Mouse (Mus musculus) R1 (cell line): Measurements from ENCODE around the gene Mtmr3.

Experiments
- DNase-seq: peaks from one replicate; pipeline ENCODE4 v3.0.0-alpha.2; 2018; ENCODE audit warnings: low read depth, low spot score

The Mtmr3 gene

DNA sequence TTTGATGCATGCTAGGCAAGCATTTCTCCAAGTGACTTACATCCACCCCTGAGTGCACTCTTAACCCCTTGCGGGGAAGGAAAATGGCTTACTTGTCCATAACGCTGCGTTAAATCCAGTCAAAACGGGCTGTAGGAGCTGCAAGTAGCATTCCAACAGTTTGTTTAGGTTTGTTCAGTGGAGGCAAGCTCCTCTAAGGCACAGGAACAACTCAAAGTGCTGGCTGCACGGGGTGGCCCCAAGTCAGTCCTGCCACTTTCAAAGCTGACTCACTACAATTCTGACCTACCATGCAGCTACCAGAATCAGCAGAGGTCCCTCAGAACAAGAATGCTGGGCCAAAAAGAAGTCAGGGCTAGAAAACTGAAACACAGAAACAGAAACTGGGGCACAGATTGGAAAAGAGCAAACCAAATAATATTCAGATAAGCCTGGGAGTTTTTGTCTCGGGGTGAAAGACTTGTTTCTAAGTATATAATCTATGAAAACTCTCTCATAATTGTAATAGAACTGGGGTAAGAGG, 72.5 kb downstream of the Mtmr3 start:
- no peak for DNase-seq

DNA sequence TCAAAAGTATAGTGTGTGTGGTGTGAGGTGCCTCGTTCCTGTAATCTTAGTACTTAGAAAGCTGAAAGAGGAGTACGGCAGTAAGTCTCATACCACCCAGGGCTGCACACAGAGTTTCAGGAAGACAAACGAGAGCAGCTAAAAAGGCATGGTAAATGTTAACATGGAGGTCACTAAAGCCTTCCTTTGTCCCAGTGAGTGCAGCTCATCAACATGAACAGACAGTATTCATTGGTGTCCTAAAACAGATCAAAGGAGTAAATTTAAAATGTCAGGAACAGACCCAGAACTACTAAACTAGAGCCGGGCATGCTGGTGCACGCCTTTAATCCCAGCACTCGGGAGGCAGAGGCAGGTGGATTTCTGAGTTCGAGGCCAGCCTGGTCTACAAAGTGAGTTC, 75.7 kb downstream of the Mtmr3 start:
- DNase-seq = peak; percentile 64

DNA sequence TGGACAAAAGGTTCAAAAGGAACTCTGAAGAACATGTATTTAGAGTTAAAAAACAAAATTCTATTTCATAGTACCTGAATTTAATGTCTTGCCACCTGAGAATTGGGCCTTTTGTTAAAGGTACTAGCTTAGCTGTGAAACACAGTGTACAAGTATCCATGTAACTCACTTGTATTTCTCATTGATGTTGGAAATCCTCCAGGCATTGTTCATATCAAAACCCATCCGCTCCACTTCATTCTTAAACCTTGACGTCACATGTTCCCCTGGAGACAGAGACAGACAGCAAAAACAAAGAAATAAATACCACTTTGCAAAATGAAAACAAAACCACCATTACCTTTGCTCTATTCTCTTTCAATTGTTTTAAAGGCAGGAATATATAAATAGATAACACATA, 87.2 kb downstream of the Mtmr3 start:
- no peak for DNase-seq

DNA sequence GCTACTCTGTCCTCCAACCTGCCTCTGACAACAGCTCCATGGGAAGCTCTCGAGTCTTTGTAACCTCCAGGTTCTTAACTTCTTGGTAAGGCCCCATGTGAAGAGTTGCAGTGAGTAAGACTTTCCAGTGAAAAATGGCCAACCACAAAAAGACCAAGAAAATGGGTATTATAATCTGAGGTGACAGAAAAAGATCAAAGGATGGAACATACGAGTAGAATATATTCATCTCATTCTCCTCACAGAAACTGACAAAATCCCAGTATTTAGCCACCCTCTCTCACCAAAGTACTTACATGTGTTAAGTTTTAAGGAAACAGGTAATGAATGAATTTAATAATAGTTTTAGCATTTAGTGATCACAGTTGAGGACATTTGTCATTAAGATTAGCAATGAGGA, 88.2 kb downstream of the Mtmr3 start:
- DNase-seq = no peak

DNA sequence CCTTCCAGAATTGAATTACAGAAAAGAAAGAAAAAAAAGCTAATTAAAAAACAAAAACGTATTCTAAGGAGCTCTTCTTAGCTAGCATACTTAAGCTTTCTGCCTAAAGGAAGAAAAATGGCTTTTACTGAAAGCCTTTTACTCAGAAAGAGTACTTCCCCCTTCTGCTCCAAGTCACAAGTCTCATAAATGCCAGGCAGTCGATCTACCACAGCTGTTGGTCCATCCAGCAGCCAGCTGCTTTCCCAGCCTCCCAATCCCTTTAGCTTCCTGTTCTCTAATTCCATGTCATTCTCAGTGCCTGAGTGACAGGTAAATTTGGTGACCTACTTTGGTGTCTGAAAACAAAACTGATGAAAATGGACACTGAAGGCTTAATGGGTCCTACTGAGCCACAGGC, 92.5 kb downstream of the Mtmr3 start:
- no peak for DNase-seq

DNA sequence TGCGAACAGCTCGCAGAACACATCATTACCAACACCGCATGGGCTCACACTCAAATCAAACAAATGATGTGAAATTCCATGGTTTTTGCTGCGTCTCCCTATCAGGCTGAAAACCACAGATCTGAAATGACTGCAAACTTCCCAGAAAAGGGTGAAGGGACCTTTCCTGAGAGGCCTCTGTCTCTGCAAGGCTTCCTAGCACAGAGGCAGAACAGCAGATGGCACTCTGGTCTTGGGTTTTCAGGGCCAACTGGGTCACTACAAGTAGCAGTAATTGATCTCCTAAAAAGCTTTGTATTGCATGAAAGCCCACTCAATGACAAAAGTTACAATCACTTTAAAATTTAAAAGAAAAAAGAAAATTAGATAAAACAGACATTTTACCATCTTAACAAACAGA, 93.8 kb downstream of the Mtmr3 start:
- DNase-seq = no peak

DNA sequence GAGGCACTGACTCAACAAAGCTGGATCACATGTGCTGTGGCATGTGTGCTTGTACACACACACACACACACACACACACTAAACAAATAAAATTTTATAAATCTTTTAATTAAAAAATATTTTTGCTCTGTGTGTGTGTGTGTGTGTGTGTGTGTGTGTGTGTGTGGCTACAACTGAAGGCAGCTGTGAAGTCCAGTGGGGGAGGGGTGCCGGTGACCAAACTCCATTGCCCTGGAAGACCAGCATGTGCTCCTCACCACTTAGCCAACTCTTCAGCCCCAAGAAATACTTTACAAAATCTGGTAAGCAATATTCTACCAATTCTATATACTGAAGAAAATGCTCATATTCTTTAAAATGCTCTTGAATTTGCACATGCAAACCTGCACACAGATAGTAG, 94.4 kb downstream of the Mtmr3 start:
- no peak for DNase-seq

DNA sequence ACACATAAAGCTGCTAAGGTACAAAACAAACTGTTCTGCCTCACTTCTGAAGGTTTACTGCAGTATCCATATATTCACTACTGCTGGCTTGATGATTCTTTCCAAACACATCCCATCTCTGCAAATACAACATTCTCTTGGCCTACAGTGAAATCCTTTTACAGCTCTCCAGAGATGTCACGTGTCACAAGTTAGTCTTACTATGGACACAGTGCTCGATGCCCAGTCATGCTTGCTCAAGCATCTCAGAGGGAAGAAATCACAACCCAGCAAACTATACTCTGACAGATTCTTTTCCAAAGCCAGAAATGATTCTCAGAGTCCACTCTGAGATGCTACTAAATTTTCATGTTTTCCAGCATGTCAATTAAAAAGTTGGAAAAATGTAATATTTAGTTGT, 95.2 kb downstream of the Mtmr3 start:
- DNase-seq = no peak

DNA sequence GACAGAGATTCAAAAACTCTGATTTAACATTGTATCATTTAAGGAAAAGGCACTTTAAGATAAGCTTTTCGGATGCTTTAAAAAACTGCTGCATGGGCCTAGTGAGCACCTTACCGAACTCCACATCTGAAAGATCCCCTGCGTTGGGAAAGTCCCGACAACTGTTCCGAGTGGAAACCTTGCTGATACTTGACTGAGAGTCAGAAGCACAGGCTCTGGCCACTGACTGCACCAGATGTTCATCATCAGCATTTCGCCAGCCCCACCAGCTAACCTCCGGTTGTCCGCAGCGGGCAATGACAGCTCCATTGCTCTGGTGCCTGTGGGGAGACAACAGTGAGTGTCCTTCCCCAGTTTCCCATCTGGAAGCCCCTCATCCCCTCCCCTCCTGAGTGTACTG, 95.9 kb downstream of the Mtmr3 start:
- DNase-seq = no peak

DNA sequence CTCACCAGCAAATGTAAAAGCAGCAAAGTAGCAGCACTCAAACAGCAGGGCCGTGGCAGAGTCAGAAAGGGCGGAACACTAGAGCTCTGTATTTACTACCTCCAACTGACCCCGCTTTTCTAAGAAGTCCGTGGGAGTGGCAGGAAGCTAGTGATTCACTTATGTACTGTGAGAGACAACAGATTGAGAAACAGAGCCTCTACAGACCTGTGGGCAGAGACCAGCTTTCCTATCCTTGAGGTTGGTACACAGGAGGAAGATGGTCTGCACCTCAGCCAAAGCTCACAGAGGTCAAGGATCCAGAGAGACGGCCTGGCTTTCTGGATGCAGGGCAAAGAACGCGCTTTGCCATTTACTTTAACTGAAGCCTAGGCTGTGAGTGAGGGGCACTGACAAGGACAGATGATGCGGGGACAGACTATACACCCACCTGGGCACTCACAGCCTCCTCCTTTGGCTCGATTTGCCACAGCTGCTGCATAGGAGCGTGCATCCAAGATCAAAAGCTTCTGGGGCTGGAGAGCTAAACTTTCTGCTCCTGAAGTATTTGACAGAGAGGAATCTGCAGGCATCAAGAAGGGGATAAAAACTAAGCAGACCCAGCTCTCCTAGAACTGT, 97.1 kb downstream of the Mtmr3 start:
- peak; percentile 86 for DNase-seq

DNA sequence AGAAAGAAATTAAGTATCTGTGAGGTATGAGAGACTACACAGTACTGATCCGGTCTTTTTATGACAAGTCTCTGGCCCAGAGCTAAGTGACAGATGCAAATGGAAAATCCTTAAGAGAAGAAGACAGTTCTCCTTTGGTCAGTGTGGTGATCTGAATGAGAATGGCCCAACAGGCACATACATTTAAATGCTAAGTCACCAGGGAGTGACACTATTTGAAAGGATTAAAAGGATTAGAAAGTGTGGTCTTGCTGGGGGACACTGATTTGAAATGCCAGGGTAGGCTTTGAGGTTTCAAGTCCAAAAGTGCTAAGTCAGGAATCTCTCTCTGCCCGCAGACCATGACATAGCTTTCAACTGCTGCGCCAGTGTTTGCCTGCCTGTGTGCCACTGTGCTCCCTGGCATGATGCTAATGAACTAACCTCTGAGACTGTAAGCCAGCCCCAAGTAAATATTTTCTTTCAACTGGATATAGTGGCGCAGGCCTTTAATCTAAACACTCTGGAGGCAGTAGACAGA, 99.6 kb downstream of the Mtmr3 start:
- DNase-seq = peak; percentile 78

DNA sequence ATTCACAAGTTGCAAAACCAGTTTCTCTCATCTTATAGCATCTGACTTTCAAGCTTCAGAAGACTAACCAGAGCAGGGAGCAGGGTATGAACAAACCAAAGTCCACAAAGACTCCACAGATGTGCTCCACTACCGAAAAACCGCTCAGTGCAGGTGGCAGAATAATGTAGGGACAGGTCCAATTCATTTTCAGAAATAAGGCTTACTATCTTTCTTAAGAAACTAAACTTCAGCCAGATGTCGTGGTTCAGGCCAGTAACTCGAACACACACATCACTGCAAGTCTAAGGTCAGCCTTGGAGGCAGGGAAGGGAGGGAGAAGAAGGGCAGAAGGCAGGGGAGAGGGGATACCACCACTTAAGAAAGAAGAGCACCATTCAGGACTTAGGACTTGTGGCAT, 105.5 kb downstream of the Mtmr3 start:
- no peak for DNase-seq

DNA sequence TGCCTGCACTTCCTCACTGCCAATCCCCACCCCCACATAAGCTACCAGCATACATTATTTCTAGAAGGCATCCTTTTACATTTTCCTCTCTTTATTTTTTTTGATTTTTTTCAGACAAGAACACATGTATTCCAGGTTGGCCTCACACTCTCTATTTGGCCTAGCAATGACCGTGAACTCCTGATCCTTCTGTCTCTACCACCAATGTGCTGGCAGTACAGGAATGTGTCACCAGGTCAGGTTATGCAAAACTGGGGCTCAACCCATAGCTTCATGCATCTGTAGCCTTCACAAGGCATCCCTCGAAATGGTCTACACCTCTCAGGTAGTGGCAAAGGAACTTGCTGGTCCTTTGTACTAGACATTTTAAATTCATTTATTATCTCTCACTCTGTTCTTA, 105.9 kb downstream of the Mtmr3 start:
- DNase-seq = no peak

DNA sequence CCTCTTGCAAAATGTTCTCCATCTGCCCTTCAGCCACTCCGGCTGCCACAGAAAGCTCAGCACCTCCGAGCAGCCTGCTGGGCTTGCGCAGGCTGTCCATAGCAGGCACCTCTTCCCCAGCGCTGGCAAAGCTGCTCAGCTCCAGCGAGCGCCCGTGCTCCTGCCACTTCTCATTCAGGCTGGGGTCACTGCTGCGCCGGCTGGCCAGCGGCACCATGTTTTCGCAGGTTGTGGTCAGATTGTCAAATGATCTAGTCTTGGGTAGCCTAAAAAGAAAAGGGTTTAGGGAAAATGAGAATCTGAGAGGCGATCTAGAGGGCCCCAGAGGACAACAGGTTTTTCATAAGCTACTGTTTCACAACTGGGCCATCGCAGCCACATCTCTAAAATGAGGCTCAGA, 106.3 kb downstream of the Mtmr3 start:
- DNase-seq = no peak

DNA sequence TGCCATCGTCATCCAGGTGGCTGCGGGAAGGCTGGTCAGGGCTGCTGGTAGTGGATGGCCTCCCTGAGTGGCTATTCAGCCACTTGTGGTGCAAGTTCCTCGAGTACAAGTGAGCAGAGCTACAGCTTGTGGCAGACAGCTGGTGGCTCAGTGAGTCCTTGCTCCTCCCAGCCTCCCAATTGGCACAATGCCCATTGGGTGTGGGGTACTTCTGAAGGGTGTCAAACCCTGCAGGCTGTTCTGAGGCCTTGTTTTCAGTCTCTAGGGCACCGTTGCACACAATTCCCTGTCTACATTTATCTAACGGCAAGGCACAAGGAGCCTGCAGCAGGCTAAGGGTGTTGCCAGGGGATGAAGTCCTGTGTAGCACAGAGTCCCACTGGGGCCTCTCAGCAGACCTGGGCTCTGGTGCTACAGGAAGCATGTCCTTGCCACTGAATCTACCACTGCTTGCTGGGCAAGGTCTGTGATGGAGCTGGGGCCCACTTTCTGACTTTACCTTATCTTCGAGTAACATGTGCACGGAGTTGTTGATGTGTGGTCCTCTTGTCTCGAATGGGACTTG, 107.2 kb downstream of the Mtmr3 start:
- no peak for DNase-seq

DNA sequence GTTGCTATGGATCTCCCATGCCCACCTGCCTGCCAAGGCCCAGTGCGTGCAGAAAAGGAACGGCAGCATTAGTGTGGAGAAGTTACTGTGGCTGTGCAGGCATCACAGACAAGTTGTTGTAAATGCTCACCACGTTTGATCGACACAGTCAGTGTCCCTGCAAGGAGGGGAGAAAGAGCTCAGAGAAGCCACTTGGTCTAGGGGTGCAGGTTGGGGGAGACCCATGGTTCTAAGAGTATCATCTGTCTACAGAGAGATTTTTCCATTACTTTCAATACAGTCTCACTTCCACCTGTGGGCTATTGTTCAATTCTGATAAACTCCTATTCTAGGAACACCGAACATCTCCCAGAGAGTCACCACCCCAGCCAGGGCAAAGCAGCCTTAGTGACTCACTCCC, 110.1 kb downstream of the Mtmr3 start:
- no peak for DNase-seq

DNA sequence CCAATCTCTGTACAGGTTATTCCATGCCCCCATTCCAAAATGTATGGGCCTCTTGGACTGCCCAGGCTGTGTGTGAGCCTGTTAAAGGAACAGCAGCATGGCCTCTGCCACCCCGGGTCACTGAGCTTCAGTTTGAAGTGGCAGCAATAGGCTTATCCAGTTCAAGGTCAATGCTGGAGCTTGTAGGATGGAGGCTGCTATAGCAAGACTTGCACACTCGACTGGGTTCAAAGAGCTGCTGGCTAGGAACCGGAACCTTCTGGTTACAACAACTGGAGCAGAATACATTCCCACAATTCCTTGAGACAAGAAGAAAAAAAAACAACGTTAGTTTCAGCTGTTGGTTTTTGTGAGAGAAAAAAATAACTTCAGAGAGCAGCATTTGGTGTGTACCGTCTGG, 112.0 kb downstream of the Mtmr3 start:
- no peak for DNase-seq

DNA sequence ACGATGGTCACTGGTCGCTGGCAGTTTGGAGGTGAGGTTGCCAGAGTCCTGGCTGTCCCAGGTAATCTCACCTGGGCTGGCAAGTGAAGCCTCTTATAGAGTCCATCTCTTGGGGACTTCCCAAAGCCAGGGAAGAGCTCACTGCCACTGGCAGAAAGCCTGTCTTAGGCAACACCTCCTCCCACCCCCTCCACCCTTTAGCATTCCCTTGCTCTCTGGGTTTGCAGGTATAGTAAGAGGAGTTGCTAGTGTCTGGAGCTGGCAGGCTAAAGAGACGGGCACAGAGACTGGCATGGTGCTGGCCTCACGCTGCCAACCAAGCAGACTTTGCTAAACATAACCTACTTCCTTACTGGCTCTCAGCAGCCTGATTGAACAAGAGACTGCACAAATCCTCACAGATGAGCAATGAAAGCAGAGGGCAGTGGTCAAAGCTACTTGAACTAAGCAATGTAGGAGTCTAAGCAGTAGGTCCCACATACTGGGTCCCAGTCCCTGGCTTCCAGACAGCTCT, 118.4 kb downstream of the Mtmr3 start:
- DNase-seq = no peak

DNA sequence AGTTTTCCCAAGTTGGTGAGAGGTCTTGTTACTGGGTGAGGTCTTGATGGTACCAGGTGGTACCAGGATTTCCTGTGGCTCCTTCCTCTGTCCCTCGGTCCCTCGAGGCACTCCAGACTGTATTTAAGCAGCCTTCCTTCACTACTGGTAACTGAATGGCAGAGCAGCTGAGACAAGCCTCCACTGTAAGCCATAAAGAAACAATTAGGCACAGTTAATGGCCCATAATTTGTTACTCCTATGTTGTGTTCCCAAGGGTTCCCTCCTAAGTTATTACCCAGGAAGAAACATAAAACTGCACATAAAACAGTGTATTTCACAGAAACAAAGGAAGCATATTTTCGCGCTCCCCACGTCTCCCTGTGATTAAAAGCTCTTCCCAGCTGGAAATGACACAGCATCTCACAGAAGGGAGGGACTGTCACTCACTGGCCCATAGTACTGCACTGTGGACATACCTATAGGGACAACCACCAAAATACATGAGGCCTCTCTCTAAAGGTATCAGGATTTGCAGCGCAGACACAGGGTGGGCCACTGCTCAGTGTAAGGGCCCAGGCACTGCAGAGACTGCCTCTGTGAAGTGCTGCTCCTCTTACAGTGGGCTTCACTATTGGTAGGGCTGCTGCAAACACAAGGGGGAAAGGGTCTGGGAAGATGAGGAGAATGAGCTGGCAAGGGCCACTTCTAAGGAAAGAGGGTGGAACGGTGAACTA, 122.0 kb downstream of the Mtmr3 start:
- DNase-seq = no peak

DNA sequence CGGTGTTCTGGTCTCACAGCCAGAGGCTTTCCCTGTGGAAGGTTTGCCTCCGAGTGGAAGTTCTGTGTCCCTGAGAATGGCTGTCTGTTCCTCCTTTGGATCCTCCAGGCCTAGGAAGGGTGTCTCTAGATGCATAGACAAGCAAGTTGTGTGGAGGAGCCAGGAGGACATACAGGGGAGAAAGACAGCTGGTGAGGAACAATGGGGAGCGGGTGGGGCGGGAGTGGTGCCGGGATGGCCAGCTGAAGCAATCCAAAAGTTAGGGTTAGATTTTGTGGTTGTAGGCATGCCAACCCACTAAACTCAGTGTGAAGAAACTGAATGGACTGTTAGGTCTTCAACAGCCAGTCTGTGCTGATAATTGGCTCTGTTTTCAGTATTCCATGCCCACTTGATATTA, 122.9 kb downstream of the Mtmr3 start:
- DNase-seq = no peak

DNA sequence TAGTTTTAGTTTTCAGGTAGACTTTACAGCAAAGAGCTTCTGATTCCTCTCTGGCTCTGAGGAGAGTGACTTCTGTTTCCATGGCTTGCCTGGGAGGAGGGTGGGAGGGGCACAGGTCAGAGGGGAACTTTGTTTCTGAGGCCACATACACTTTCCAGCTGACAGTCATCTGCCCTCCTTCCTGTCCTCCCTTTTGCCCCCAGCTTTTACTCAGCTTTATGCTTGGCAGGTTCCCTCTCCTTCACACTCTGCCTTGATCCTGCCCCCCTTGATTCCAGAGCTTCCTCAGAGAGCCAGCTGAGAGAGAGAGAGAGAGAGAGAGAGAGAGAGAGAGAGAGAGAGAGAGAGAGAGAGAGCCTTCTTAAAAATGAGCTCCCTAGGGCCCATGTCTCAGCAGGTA, 123.4 kb downstream of the Mtmr3 start:
- DNase-seq = no peak

DNA sequence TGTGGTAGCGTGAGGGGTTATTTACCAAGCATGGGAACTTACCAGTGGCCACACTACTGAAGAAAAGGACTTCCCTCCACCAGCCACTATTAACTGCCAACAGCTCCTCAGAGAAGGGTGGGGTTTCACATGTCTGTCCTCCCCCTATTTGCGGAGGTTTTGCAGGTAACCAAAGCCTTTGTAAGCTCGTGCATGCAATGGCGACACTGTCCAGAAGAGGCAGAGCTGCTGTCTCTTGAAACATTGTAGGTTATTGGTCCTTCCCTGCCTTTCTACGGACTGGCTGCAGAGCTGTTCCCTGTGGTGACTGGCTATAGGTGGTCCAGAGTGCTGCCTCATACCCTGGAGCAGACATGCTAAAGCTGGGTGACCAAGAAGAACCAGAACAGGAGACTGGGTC, 125.6 kb downstream of the Mtmr3 start:
- peak; percentile 83 for DNase-seq

DNA sequence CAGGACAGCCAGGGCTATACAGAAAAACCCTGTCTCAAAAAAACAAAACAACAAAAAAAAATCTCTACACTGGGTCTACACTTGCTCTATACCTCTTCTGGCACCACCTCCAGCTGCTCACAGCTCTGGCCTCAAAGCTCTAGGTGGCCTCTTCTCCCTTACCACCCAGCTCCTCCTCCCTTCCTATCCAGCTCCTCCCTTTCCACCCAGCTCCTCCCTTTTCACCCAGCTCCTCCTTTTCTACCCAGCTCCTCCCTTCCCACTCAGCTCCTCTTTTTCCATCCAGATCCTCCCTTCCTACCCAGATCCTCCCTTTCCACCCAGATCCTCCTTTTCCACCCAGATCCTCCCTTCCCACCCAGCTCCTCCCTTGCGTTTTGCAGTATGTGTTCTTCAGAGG, 127.2 kb downstream of the Mtmr3 start:
- DNase-seq = peak; percentile 77
